Mouse (Mus musculus) Muller cell, postnatal 12 days (primary cell): ENCODE results near the gene Gpkow.
A peak's percentile ranks its signal among the peaks of the same experiment; 100 is the strongest.

Experiments
- DNase-seq: peaks from one replicate; pipeline ENCODE4 v3.0.0-alpha.2; 2015; ENCODE audit errors: inconsistent ontology term

Gene Gpkow

GRCm38 (mm10) chrX:7696954-7697381, at the start of gene Gpkow:
Gpkow (plus strand) TSS chrX:7697131.
- peak; percentile 84 for DNase-seq

GRCm38 (mm10) chrX:7648671-7649304, 48.1 kb upstream of the Gpkow start:
- DNase-seq: peak; percentile 93

- peak; percentile 42 for DNase-seq
Measured at GRCm38 (mm10) chrX:7657221-7657639, 39.7 kb upstream of the Gpkow start, which contains the start of gene Prickle3. Prickle3 (plus strand) TSS chrX:7657260.

GRCm38 (mm10) chrX:7658031-7658784, 38.7 kb upstream of the Gpkow start:
- no peak for DNase-seq

GRCm38 (mm10) chrX:7658785-7659589, 37.9 kb upstream of the Gpkow start:
- no peak for DNase-seq

GRCm38 (mm10) chrX:7661086-7661485, 35.8 kb upstream of the Gpkow start:
- DNase-seq: no peak

GRCm38 (mm10) chrX:7662936-7663335, 34.0 kb upstream of the Gpkow start:
- DNase-seq: no peak

GRCm38 (mm10) chrX:7664791-7665190, 32.1 kb upstream of the Gpkow start:
- no peak for DNase-seq

- DNase-seq: no peak
Measured at GRCm38 (mm10) chrX:7665739-7666502, 31.0 kb upstream of the Gpkow start.

GRCm38 (mm10) chrX:7670390-7670881, 26.5 kb upstream of the Gpkow start:
- DNase-seq: peak; percentile 81

- peak; percentile 66 for DNase-seq
Measured at GRCm38 (mm10) chrX:7670921-7671623, 25.9 kb upstream of the Gpkow start, which contains the start of gene Plp2. Plp2 (minus strand) TSS chrX:7671390.

- DNase-seq: no peak
Measured at GRCm38 (mm10) chrX:7672739-7673138, 24.2 kb upstream of the Gpkow start.

- DNase-seq: no peak
Measured at GRCm38 (mm10) chrX:7673578-7674281, 23.2 kb upstream of the Gpkow start.

- no peak for DNase-seq
Measured at GRCm38 (mm10) chrX:7674284-7675000, 22.5 kb upstream of the Gpkow start.

GRCm38 (mm10) chrX:7675001-7675380, 21.9 kb upstream of the Gpkow start:
- DNase-seq: no peak

- DNase-seq: no peak
Measured at GRCm38 (mm10) chrX:7678986-7679385, 17.9 kb upstream of the Gpkow start.

GRCm38 (mm10) chrX:7679405-7680056, 17.4 kb upstream of the Gpkow start:
- peak; percentile 91 for DNase-seq

- no peak for DNase-seq
Measured at GRCm38 (mm10) chrX:7680057-7680412, 16.9 kb upstream of the Gpkow start.

- no peak for DNase-seq
Measured at GRCm38 (mm10) chrX:7680864-7681263, 16.1 kb upstream of the Gpkow start, which contains the start of gene Magix. Magix (minus strand) TSS chrX:7681251.
